Mouse (Mus musculus): ENCODE measurements around the gene P2rx1.

- TF ChIP-seq CTCF (IDR thresholded peaks at IDR 0.05; ENCODE audit: insufficient read depth, low read depth, low read length) (no peak), POLR2A (IDR thresholded peaks at IDR 0.05; ENCODE audit: insufficient read depth, low read depth, low read length) (no peak)
Measured at GRCm38 (mm10) chr11:72960723-72961071, 38.2 kb upstream of the P2rx1 start.
